Mouse (Mus musculus): ENCODE data around the gene Pin1rt1. TPM values are rescaled to one million over a fixed set of nuclear protein-coding genes. Genes with fewer than 3 reads are reported as not detected.

The Pin1rt1 gene
- polyA plus RNA-seq, 1 experiment = not detected

DNA sequence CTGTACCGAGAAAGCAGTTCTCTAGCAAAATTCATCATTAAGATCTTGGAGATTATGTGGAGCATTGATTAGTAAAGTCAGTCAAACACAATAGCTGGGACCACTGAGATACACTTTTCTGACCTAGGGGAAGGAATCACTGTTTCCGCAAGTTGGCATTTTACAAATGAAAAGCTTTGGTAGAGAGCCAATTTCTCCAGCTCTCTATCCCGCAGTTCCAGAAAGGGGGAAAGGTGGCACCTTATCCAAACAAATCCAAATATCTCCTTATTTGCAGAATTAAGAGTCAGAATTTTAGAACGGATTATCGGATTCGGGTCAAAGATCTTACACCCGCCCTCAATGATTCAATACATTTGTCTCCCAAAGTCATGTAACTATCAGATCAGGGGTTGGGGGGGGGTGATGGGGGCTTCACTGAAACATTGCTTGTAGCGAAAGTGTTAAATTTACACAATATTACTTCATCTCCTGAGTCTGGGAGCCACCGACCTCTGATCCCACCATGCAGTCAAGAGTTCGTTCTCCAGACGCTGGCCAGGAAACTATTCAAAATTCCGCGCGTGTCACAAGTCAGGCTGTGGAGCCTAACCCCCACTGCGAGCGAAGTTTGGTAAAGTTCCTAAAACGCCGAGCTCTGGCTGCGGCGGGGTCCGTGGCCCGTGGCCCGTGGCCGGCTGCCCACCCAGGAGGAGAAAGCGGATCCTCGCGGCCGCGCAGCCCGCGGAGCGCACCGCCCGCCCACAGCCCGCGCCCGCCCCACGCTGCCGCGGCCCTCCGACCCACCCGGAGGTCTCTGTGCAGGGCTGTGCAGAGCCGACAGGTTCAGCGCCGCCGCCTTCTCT, 25.9 kb upstream of the Pin1rt1 start:
- WGBS = 8% methylated on average over 31 of the region's 46 CpGs
- no peaks in the 10 kb centered on the region; the same call in 1 of the 2 replicates for H3K4me1 ChIP-seq (ENCODE audit: control insufficient read depth, insufficient read depth, low read length)
- DNase-seq = no peak
- no peak for TF ChIP-seq CTCF (IDR thresholded peaks at IDR 0.05; ENCODE audit: insufficient read depth, low read length)
- no peak for TF ChIP-seq POLR2A (IDR thresholded peaks at IDR 0.05; ENCODE audit: borderline replicate concordance, extremely low read depth, low read depth, low read length)
- H3K4me3 ChIP-seq (replicated peaks; ENCODE audit: extremely low read depth, low read depth, low read length) = peak overlapping the region; percentile 68

DNA sequence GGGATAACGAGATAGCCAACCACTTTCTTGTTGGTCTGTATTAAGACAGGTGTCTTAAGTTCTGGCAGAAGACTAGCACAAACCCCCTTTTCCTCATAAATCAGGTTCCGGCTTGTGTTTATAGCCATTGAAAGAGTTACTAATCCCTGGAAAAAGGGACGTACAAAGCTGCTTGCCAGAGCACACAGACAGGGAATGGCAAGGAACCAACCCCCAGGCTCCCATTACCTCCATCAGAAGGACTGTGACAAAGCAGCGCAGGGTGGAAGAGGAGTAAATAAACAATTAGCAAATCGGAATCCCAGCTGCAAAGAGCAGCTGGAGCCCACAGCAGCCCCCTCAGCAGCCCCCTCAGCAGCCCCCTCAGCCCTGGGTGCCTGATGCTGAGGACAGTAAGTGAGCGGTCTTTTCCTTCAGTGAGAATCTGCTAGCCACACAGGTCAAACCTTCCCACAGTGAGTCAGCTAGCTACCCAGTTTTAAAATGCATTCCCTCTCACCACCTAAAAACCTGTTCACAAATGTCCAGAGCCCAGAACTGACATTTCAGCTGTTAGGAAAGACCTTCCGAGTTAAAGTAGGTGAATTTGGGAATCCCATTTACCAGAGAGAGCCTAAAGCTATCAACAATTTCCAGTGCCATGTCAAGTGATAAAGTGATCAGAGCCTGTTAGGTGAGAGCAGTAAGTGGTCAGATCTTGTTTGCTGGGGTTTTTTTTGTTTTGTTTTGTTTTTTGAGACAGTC, 25.0 kb upstream of the Pin1rt1 start:
- Histone ChIP-seq H3K4me3 (replicated peaks; ENCODE audit: extremely low read depth, low read depth, low read length) (no peak overlapping the region), H3K4me1 (ENCODE audit: control insufficient read depth, insufficient read depth, low read length) (no peaks in the 10 kb centered on the region; the same call in 1 of the 2 replicates)
- DNase-seq = no peak
- 72% methylated on average over 7 of the region's 7 CpGs for WGBS
- TF ChIP-seq CTCF (IDR thresholded peaks at IDR 0.05; ENCODE audit: insufficient read depth, low read length) = no peak
- no peak for TF ChIP-seq POLR2A (IDR thresholded peaks at IDR 0.05; ENCODE audit: borderline replicate concordance, extremely low read depth, low read depth, low read length)

DNA sequence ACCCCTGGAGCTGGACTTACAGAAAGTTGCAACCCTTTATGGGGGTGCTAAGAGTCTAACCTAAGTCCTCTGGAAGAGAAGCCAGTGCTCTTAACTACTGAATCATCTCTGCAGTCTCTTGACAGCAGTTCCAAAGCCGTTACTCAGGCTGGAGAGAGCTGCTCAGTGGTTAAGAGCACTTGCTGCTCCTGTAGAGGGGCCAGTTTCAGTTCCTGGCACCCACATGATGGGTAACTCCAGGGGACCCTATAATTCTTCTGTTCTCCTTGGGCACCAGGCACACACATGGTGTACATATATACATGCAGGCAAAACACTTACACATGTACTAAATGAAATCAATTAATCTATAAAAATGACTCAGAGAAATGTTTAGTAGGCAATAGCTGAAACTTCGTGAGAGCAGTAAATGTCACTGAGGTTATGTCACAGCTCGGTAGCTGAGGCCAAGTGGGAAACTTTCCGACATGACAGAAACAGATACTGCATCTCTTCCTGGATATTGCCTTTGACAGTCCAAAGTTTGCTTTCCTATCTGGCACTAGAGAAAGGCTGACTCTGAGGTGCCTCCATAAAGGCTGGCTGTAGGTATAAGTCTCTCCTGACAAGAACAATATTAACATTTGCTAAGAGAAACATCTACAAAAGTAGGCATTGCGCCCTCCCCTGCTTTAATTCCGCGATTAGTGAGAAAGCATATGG, 24.2 kb upstream of the Pin1rt1 start:
- DNase-seq = no peak
- H3K4me1 ChIP-seq (ENCODE audit: control insufficient read depth, insufficient read depth, low read length) = no peaks in the 10 kb centered on the region; the same call in 1 of the 2 replicates
- 78% methylated on average over 7 of the region's 7 CpGs for WGBS
- TF ChIP-seq CTCF (IDR thresholded peaks at IDR 0.05; ENCODE audit: insufficient read depth, low read length) = no peak
- TF ChIP-seq POLR2A (IDR thresholded peaks at IDR 0.05; ENCODE audit: borderline replicate concordance, extremely low read depth, low read depth, low read length) = no peak
- no peak overlapping the region for H3K4me3 ChIP-seq (replicated peaks; ENCODE audit: extremely low read depth, low read depth, low read length)

DNA sequence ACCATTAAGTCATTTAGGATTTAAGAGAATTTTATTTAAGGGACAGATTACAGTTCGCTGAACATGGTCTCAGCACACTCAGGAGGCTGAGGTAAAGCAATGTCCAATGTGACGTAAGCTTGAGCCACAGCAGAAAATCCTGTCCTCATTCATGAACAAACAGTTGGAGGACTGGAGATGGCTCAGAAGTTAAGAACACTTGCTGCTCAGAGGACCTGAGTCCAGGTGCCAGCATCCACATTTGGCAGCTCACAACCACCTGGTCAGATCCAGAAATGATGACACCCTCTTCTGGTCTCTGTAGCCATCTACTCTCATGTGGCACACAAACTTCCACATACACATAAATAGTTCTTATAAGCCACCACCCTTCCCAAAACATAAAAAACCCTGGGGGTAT, 23.5 kb upstream of the Pin1rt1 start:
- WGBS = 97% methylated on average over 2 of the region's 2 CpGs
- DNase-seq = no peak
- Histone ChIP-seq H3K4me1 (ENCODE audit: control insufficient read depth, insufficient read depth, low read length) (no peaks in the 10 kb centered on the region; the same call in 1 of the 2 replicates), H3K4me3 (replicated peaks; ENCODE audit: extremely low read depth, low read depth, low read length) (no peak overlapping the region)
- TF ChIP-seq POLR2A (IDR thresholded peaks at IDR 0.05; ENCODE audit: borderline replicate concordance, extremely low read depth, low read depth, low read length) (no peak), CTCF (IDR thresholded peaks at IDR 0.05; ENCODE audit: insufficient read depth, low read length) (no peak)

GRCm38 (mm10) chr2:104736241-104736640, 20.1 kb upstream of the Pin1rt1 start:
- no peak for TF ChIP-seq CTCF (IDR thresholded peaks at IDR 0.05; ENCODE audit: insufficient read depth, low read length)
- TF ChIP-seq POLR2A (IDR thresholded peaks at IDR 0.05; ENCODE audit: borderline replicate concordance, extremely low read depth, low read depth, low read length) = no peak
- Histone ChIP-seq H3K4me3 (replicated peaks; ENCODE audit: extremely low read depth, low read depth, low read length) (no peak overlapping the region), H3K4me1 (ENCODE audit: control insufficient read depth, insufficient read depth, low read length) (no peaks in the 10 kb centered on the region)
- DNase-seq = no peak
- 73% methylated on average over 7 of the region's 7 CpGs for WGBS

- WGBS = 70% methylated on average over 7 of the region's 7 CpGs
- Histone ChIP-seq H3K4me3 (replicated peaks; ENCODE audit: extremely low read depth, low read depth, low read length) (no peak overlapping the region), H3K4me1 (ENCODE audit: control insufficient read depth, insufficient read depth, low read length) (no peaks in the 10 kb centered on the region)
- TF ChIP-seq CTCF (IDR thresholded peaks at IDR 0.05; ENCODE audit: insufficient read depth, low read length) (no peak), POLR2A (IDR thresholded peaks at IDR 0.05; ENCODE audit: borderline replicate concordance, extremely low read depth, low read depth, low read length) (no peak)
- no peak for DNase-seq
Measured at GRCm38 (mm10) chr2:104732562-104733256, 16.5 kb upstream of the Pin1rt1 start.

DNA sequence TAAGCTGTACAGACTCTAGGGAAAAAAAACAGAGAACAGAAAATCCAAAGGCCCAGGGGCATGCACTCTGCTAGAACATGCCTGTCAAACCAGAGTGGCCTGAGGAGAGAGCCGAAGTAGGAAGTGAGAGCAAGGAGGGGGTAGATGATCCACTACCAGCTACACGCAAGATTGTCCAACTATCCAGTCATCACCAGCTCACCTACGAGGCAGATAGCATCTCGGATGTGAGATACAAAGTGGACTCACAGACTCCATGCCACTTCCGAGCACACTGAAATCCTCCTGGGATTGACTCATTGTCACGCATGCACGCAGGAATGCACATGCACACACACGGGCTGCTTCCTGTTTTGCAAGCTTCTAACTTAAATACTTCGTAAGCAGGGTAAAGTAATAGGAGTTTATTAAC, 15.9 kb upstream of the Pin1rt1 start:
- H3K4me1 ChIP-seq (ENCODE audit: control insufficient read depth, insufficient read depth, low read length) = no peaks in the 10 kb centered on the region
- WGBS = 55% methylated on average over 9 of the region's 9 CpGs
- peak overlapping the region; percentile 29 for H3K4me3 ChIP-seq (replicated peaks; ENCODE audit: extremely low read depth, low read depth, low read length)
- DNase-seq = no peak
- no peak for TF ChIP-seq CTCF (IDR thresholded peaks at IDR 0.05; ENCODE audit: insufficient read depth, low read length)
- TF ChIP-seq POLR2A (IDR thresholded peaks at IDR 0.05; ENCODE audit: borderline replicate concordance, extremely low read depth, low read depth, low read length) = no peak

DNA sequence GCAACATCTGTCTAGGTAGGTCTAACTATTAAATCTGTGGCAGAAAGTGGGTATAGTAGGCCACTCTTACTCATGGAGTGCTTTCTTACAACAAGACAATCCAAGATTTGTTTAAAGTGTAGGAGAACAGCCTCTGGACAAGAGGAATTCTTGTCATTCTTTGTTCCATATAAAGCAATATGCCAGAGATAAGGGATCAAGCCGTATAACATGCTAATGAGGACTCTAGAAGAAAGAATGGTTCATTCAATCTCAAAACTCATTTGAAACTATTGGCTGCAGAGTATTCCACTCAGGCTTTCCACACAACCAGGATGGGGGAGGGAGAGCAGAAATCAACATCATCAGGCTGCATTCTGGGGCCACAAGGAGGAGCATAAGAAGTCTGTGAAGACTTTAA, 11.2 kb upstream of the Pin1rt1 start:
- no peak for DNase-seq
- TF ChIP-seq CTCF (IDR thresholded peaks at IDR 0.05; ENCODE audit: insufficient read depth, low read length) = no peak
- TF ChIP-seq POLR2A (IDR thresholded peaks at IDR 0.05; ENCODE audit: borderline replicate concordance, extremely low read depth, low read depth, low read length) = no peak
- Histone ChIP-seq H3K4me3 (replicated peaks; ENCODE audit: extremely low read depth, low read depth, low read length) (no peak overlapping the region), H3K4me1 (ENCODE audit: control insufficient read depth, insufficient read depth, low read length) (no peaks in the 10 kb centered on the region)
- WGBS = 47% methylated on average over 1 of the region's 1 CpGs

GRCm38 (mm10) chr2:104722021-104722420, 5.8 kb upstream of the Pin1rt1 start:
- 82% methylated on average over 3 of the region's 3 CpGs for WGBS
- H3K4me3 ChIP-seq (replicated peaks; ENCODE audit: extremely low read depth, low read depth, low read length) = no peak overlapping the region
- TF ChIP-seq CTCF (IDR thresholded peaks at IDR 0.05; ENCODE audit: insufficient read depth, low read length) (no peak), POLR2A (IDR thresholded peaks at IDR 0.05; ENCODE audit: borderline replicate concordance, extremely low read depth, low read depth, low read length) (no peak)
- H3K4me1 ChIP-seq (ENCODE audit: control insufficient read depth, insufficient read depth, low read length) = no peaks in the 10 kb centered on the region
- DNase-seq = no peak
